Mouse (Mus musculus) liver, embryonic 12.5 days (tissue): ENCODE data around the gene Nup210l. TPM values are rescaled to one million over a fixed set of nuclear protein-coding genes. Genes with fewer than 3 reads are reported as not detected.

Source experiments
- ATAC-seq: fragments of 200-750 bp; cut with Nextera tagmentation; 2 replicates; pipeline ENCODE4 v1.8.0; 2017; ENCODE audit warnings: moderate number of reproducible peaks, mild to moderate bottlenecking, moderate library complexity
- H3K27ac ChIP-seq: fragments of 300-500 bp; sonication (generic); 2 replicates; pipeline ENCODE4 v1.5.1; 2016; ENCODE audit warnings: mild to moderate bottlenecking
- H3K27me3 ChIP-seq: fragments of 300-500 bp; sonication (generic); replicated peaks from 2 replicates; pipeline ENCODE4 v1.6.1; 2016; ENCODE audit warnings: mild to moderate bottlenecking, moderate library complexity
- H3K36me3 ChIP-seq: fragments of 300-500 bp; sonication (generic); 2 replicates; pipeline ENCODE4 v1.6.1; 2016; ENCODE audit warnings: mild to moderate bottlenecking, moderate library complexity
- H3K4me1 ChIP-seq: fragments of 300-500 bp; sonication (generic); 2 replicates; pipeline ENCODE4 v1.6.1; 2016
- H3K4me2 ChIP-seq: fragments of 300-500 bp; sonication (generic); 2 replicates; pipeline ENCODE4 v1.6.1; 2016; ENCODE audit warnings: mild to moderate bottlenecking, moderate library complexity
- H3K4me3 ChIP-seq: fragments of 300-500 bp; sonication (generic); 2 replicates; pipeline ENCODE4 v1.5.1; 2016; ENCODE audit warnings: mild to moderate bottlenecking, moderate library complexity
- H3K9ac ChIP-seq: fragments of 300-500 bp; sonication (generic); 2 replicates; pipeline ENCODE4 v1.6.1; 2016; ENCODE audit warnings: mild to moderate bottlenecking, moderate library complexity
- H3K9me3 ChIP-seq: fragments of 300-500 bp; sonication (generic); replicated peaks from 2 replicates; pipeline ENCODE4 v1.6.1; 2016; ENCODE audit warnings: mild to moderate bottlenecking, moderate library complexity
- whole genome bisulfite sequencing: fragments of 180-500 bp; shearing (Covaris S2); methylation state at CpG from one replicate; pipeline ENCODE4 v1.1.7; 2016; ENCODE audit not compliant: insufficient replicate concordance; 5-methylcytosine and 5-hydroxymethylcytosine counted together
- polyA plus RNA-seq: library from polyadenylated mRNA; unstranded; fragments of >200 nt; fragmentation: Nextera tagmentation; extraction: Ambion mirVana; gene quantifications from 2 replicates; pipeline ENCODE4 v1.2.1, GENCODE M21; 2016

Gene Nup210l
- polyA plus RNA-seq, 1 experiment from 2014 or later: 0.19 TPM

- H3K9ac ChIP-seq: peak overlapping the region; percentile 86
- peak overlapping the region; percentile 97 for H3K27ac ChIP-seq
- WGBS: under 1% methylated on average over 53 of the region's 53 CpGs
- H3K27me3 ChIP-seq: no peaks in the 10 kb centered on the region
- no peaks in the 10 kb centered on the region for H3K9me3 ChIP-seq
- peaks cover 11% of the 10 kb centered on the region for H3K36me3 ChIP-seq
- ATAC-seq: peak; percentile 68
- peak overlapping the region; percentile 94 for H3K4me2 ChIP-seq
- H3K4me3 ChIP-seq: peak overlapping the region; percentile 74
- H3K4me1 ChIP-seq: peaks cover 70% of the 10 kb centered on the region
These were observed 24.0 kb upstream of the Nup210l start for GRCm38 (mm10) chr3:90079763-90080497.

- Histone ChIP-seq H3K4me1 (peaks cover 76% of the 10 kb centered on the region), H3K9ac (peak overlapping the region; percentile 86), H3K9me3 (no peaks in the 10 kb centered on the region), H3K4me2 (peak overlapping the region; percentile 94), H3K27me3 (no peaks in the 10 kb centered on the region), H3K4me3 (peak overlapping the region; percentile 74), H3K36me3 (peaks cover 11% of the 10 kb centered on the region), H3K27ac (peak overlapping the region; percentile 97)
- WGBS: under 1% methylated on average over 6 of the region's 6 CpGs
- no peak; the same call in 1 of the 2 replicates for ATAC-seq
These were observed 23.5 kb upstream of the Nup210l start for GRCm38 (mm10) chr3:90080498-90080863.

- H3K9ac ChIP-seq: peak overlapping the region; percentile 49
- peak overlapping the region; percentile 94 for H3K4me2 ChIP-seq
- H3K27ac ChIP-seq: peak overlapping the region; percentile 78
- peak overlapping the region; percentile 74 for H3K4me3 ChIP-seq
- whole genome bisulfite sequencing: 41% methylated on average over 5 of the region's 5 CpGs
- no peaks in the 10 kb centered on the region for H3K27me3 ChIP-seq
- peaks cover 85% of the 10 kb centered on the region for H3K4me1 ChIP-seq
- no peak for ATAC-seq
- no peaks in the 10 kb centered on the region for H3K9me3 ChIP-seq
- peaks cover 20% of the 10 kb centered on the region for H3K36me3 ChIP-seq
These were observed 22.3 kb upstream of the Nup210l start for GRCm38 (mm10) chr3:90081365-90082240.

GRCm38 (mm10) chr3:90083034-90083433 lies 20.9 kb upstream of the Nup210l start:
- H3K4me3 ChIP-seq: peak overlapping the region; percentile 12; the same call in 1 of the 2 replicates
- H3K27ac ChIP-seq: peak overlapping the region; percentile 78
- H3K4me2 ChIP-seq: peak overlapping the region; percentile 94
- H3K27me3 ChIP-seq: no peaks in the 10 kb centered on the region
- H3K9me3 ChIP-seq: no peaks in the 10 kb centered on the region
- peaks cover 73% of the 10 kb centered on the region for H3K4me1 ChIP-seq
- no peak for ATAC-seq
- peaks cover 34% of the 10 kb centered on the region for H3K36me3 ChIP-seq
- H3K9ac ChIP-seq: no peak overlapping the region
- whole genome bisulfite sequencing: 45% methylated on average over 5 of the region's 5 CpGs

- 39% methylated on average over 3 of the region's 3 CpGs for WGBS
- Histone ChIP-seq H3K27me3 (no peaks in the 10 kb centered on the region), H3K27ac (peak overlapping the region; percentile 78), H3K9ac (no peak overlapping the region), H3K4me3 (no peak overlapping the region), H3K9me3 (no peaks in the 10 kb centered on the region), H3K4me2 (peak overlapping the region; percentile 94), H3K4me1 (peaks cover 66% of the 10 kb centered on the region), H3K36me3 (peaks cover 42% of the 10 kb centered on the region)
- ATAC-seq: no peak
These were observed 20.1 kb upstream of the Nup210l start for GRCm38 (mm10) chr3:90083698-90084324.

GRCm38 (mm10) chr3:90084790-90085189 lies 19.1 kb upstream of the Nup210l start:
- Histone ChIP-seq H3K9me3 (no peaks in the 10 kb centered on the region), H3K27me3 (no peaks in the 10 kb centered on the region), H3K4me1 (peaks cover 62% of the 10 kb centered on the region), H3K4me3 (no peak overlapping the region), H3K4me2 (0 out of 2 replicates have a peak overlapping the region, but pooled peaks have one; percentile 2), H3K36me3 (peaks cover 52% of the 10 kb centered on the region), H3K9ac (no peak overlapping the region), H3K27ac (0 out of 2 replicates have a peak overlapping the region, but pooled peaks have one; percentile 22)
- WGBS: 65% methylated on average over 4 of the region's 4 CpGs
- no peak for ATAC-seq

- Histone ChIP-seq H3K4me3 (no peak overlapping the region), H3K9me3 (no peaks in the 10 kb centered on the region), H3K4me2 (0 out of 2 replicates have a peak overlapping the region, but pooled peaks have one; percentile 2), H3K27me3 (no peaks in the 10 kb centered on the region), H3K4me1 (peaks cover 62% of the 10 kb centered on the region), H3K9ac (no peak overlapping the region), H3K27ac (0 out of 2 replicates have a peak overlapping the region, but pooled peaks have one; percentile 22), H3K36me3 (peaks cover 57% of the 10 kb centered on the region)
- no peak for ATAC-seq
- WGBS: 65% methylated on average over 6 of the region's 6 CpGs
These were observed 18.7 kb upstream of the Nup210l start for GRCm38 (mm10) chr3:90085281-90085680.

- WGBS: 34% methylated on average over 5 of the region's 5 CpGs
- no peak for ATAC-seq
- H3K4me3 ChIP-seq: no peak overlapping the region
- peaks cover 61% of the 10 kb centered on the region for H3K4me1 ChIP-seq
- no peak overlapping the region for H3K4me2 ChIP-seq
- no peak overlapping the region for H3K27ac ChIP-seq
- no peaks in the 10 kb centered on the region for H3K27me3 ChIP-seq
- H3K36me3 ChIP-seq: peaks cover 65% of the 10 kb centered on the region
- no peak overlapping the region for H3K9ac ChIP-seq
- H3K9me3 ChIP-seq: no peaks in the 10 kb centered on the region
These were observed 17.9 kb upstream of the Nup210l start for GRCm38 (mm10) chr3:90086068-90086467.

- peaks cover 83% of the 10 kb centered on the region for H3K36me3 ChIP-seq
- no peak for ATAC-seq
- no peak overlapping the region for H3K27ac ChIP-seq
- no peaks in the 10 kb centered on the region for H3K9me3 ChIP-seq
- H3K27me3 ChIP-seq: no peaks in the 10 kb centered on the region
- peaks cover 40% of the 10 kb centered on the region for H3K4me1 ChIP-seq
- WGBS: 83% methylated on average over 2 of the region's 2 CpGs
- H3K9ac ChIP-seq: no peak overlapping the region
- H3K4me3 ChIP-seq: no peak overlapping the region
- no peak overlapping the region for H3K4me2 ChIP-seq
These were observed 15.3 kb upstream of the Nup210l start for GRCm38 (mm10) chr3:90088617-90089016.

GRCm38 (mm10) chr3:90090892-90091291 lies 13.0 kb upstream of the Nup210l start:
- Histone ChIP-seq H3K9ac (no peak overlapping the region), H3K36me3 (peaks cover 99% of the 10 kb centered on the region)
- 62% methylated on average over 6 of the region's 6 CpGs for WGBS

GRCm38 (mm10) chr3:90094453-90094852 lies 9.5 kb upstream of the Nup210l start:
- peaks cover 95% of the 10 kb centered on the region for H3K36me3 ChIP-seq
- H3K9me3 ChIP-seq: no peaks in the 10 kb centered on the region

More at GRCm38 (mm10) chr3:90090892-90091291, 13.0 kb upstream of the Nup210l start:
- Histone ChIP-seq H3K27me3 (no peaks in the 10 kb centered on the region), H3K4me2 (no peak overlapping the region), H3K27ac (no peak overlapping the region), H3K9me3 (no peaks in the 10 kb centered on the region), H3K4me1 (peaks cover 26% of the 10 kb centered on the region), H3K4me3 (no peak overlapping the region)
- no peak for ATAC-seq

More at GRCm38 (mm10) chr3:90094453-90094852, 9.5 kb upstream of the Nup210l start:
- WGBS: 64% methylated on average over 3 of the region's 3 CpGs
- H3K27me3 ChIP-seq: no peaks in the 10 kb centered on the region
- no peak for ATAC-seq
- no peak overlapping the region for H3K27ac ChIP-seq
- peaks cover 21% of the 10 kb centered on the region; the same call in 1 of the 2 replicates for H3K4me1 ChIP-seq
- H3K4me3 ChIP-seq: no peak overlapping the region
- no peak overlapping the region for H3K9ac ChIP-seq
- no peak overlapping the region for H3K4me2 ChIP-seq
